Mouse (Mus musculus): ENCODE data around the gene Ubxn1. TPM values are rescaled to one million over a fixed set of nuclear protein-coding genes. Genes with fewer than 3 reads are reported as not detected.
"Not testable (repeated sequence)": the region's sequence is repeated elsewhere in the genome, so short reads cannot be mapped to it uniquely, and the experiment has no call there.

The Ubxn1 gene
- total RNA-seq (2014; fragmentation: Nextera tagmentation) = 101 and 102 TPM in 2 replicates
- 184 and 203 TPM in 2 replicates for total RNA-seq (2017)
- polyA plus RNA-seq (2012) = 233 and 309 TPM in 2 replicates

GRCm38 (mm10) chr19:8871267-8872186 lies at the start of gene Ubxn1:
Gene Ubxn1, plus strand, starts transcription at chr19:8871496.
- Histone ChIP-seq H3K36me3 (replicated peaks) (peaks cover 41% of the 10 kb centered on the region), H3K27me3 (ENCODE audit: insufficient read depth, low read length) (no peaks in the 10 kb centered on the region), H3K4me3 (ENCODE audit: low read depth, low read length) (peak within 1 kb of the TSS; percentile 99), H3K9me3 (replicated peaks) (no peaks in the 10 kb centered on the region), H3K4me1 (ENCODE audit: insufficient read depth, low read depth, low read length) (peaks cover 41% of the 10 kb centered on the region)
- ATAC-seq (ENCODE audit: extremely low read depth, insufficient number of reproducible peaks, low FRiP score, poor library complexity, severe bottlenecking) (peak; percentile 94), DNase-seq (ENCODE audit: low spot score) (peak; percentile 91)
- no peak for TF ChIP-seq GATA2 (IDR thresholded peaks at IDR 0.05; ENCODE audit: borderline replicate concordance, low read depth, low read length)
- TF ChIP-seq GATA1 (IDR thresholded peaks at IDR 0.05; ENCODE audit: borderline replicate concordance, low read length) = no peak
- TF ChIP-seq CTCF (IDR thresholded peaks at IDR 0.05; ENCODE audit: low read depth, low read length) = no peak
- no peak for TF ChIP-seq POLR2AphosphoS5 (IDR thresholded peaks at IDR 0.05; ENCODE audit: insufficient replicate concordance, low read depth, low read length)
- TF ChIP-seq TAL1 (conservative IDR thresholded peaks at IDR 0.05; ENCODE audit: low read depth, low read length) = no peak

GRCm38 (mm10) chr19:8822696-8823095 lies 48.6 kb upstream of the Ubxn1 start:
- Histone ChIP-seq H3K4me1 (ENCODE audit: insufficient read depth, low read depth, low read length) (peaks cover 29% of the 10 kb centered on the region), H3K9me3 (replicated peaks) (no peaks in the 10 kb centered on the region), H3K27me3 (ENCODE audit: insufficient read depth, low read length) (no peaks in the 10 kb centered on the region), H3K36me3 (replicated peaks) (peaks cover 60% of the 10 kb centered on the region), H3K4me3 (ENCODE audit: low read depth, low read length) (no peak overlapping the region; the same call in 1 of the 2 replicates)
- ATAC-seq (ENCODE audit: extremely low read depth, insufficient number of reproducible peaks, low FRiP score, poor library complexity, severe bottlenecking) = no peak
- DNase-seq (ENCODE audit: low spot score) = no peak
- no peak for TF ChIP-seq TAL1 (conservative IDR thresholded peaks at IDR 0.05; ENCODE audit: low read depth, low read length)

GRCm38 (mm10) chr19:8829660-8830059 lies 41.6 kb upstream of the Ubxn1 start, which contains the start of gene AC129217.1:
Gene AC129217.1, plus strand, starts transcription at chr19:8829773.
- DNase-seq (ENCODE audit: low spot score) (no peak), ATAC-seq (ENCODE audit: extremely low read depth, insufficient number of reproducible peaks, low FRiP score, poor library complexity, severe bottlenecking) (no peak)
- Histone ChIP-seq H3K9me3 (replicated peaks) (no peaks in the 10 kb centered on the region), H3K4me1 (ENCODE audit: insufficient read depth, low read depth, low read length) (peaks cover 17% of the 10 kb centered on the region), H3K36me3 (replicated peaks) (peaks cover 98% of the 10 kb centered on the region), H3K27me3 (ENCODE audit: insufficient read depth, low read length) (no peaks in the 10 kb centered on the region), H3K4me3 (ENCODE audit: low read depth, low read length) (no peak within 1 kb of the TSS)
- TF ChIP-seq TAL1 (conservative IDR thresholded peaks at IDR 0.05; ENCODE audit: low read depth, low read length) (no peak), GATA1 (IDR thresholded peaks at IDR 0.05; ENCODE audit: borderline replicate concordance, low read length) (no peak), POLR2AphosphoS5 (IDR thresholded peaks at IDR 0.05; ENCODE audit: insufficient replicate concordance, low read depth, low read length) (no peak), CTCF (IDR thresholded peaks at IDR 0.05; ENCODE audit: low read depth, low read length) (no peak), GATA2 (IDR thresholded peaks at IDR 0.05; ENCODE audit: borderline replicate concordance, low read depth, low read length) (no peak)

- Histone ChIP-seq H3K27me3 (ENCODE audit: insufficient read depth, low read length) (no peaks in the 10 kb centered on the region), H3K9me3 (replicated peaks) (no peaks in the 10 kb centered on the region), H3K4me1 (ENCODE audit: insufficient read depth, low read depth, low read length) (peaks cover 17% of the 10 kb centered on the region), H3K36me3 (replicated peaks) (peaks cover 99% of the 10 kb centered on the region), H3K4me3 (ENCODE audit: low read depth, low read length) (no peak overlapping the region)
- no peak for ATAC-seq (ENCODE audit: extremely low read depth, insufficient number of reproducible peaks, low FRiP score, poor library complexity, severe bottlenecking)
- no peak for TF ChIP-seq CTCF (IDR thresholded peaks at IDR 0.05; ENCODE audit: low read depth, low read length)
- TF ChIP-seq TAL1 (conservative IDR thresholded peaks at IDR 0.05; ENCODE audit: low read depth, low read length) = no peak
- TF ChIP-seq POLR2AphosphoS5 (IDR thresholded peaks at IDR 0.05; ENCODE audit: insufficient replicate concordance, low read depth, low read length) = no peak
- no peak for TF ChIP-seq GATA1 (IDR thresholded peaks at IDR 0.05; ENCODE audit: borderline replicate concordance, low read length)
- no peak for TF ChIP-seq GATA2 (IDR thresholded peaks at IDR 0.05; ENCODE audit: borderline replicate concordance, low read depth, low read length)
- DNase-seq (ENCODE audit: low spot score) = no peak
Observed at GRCm38 (mm10) chr19:8830664-8831063, 40.6 kb upstream of the Ubxn1 start.

GRCm38 (mm10) chr19:8831262-8831661 lies 40.0 kb upstream of the Ubxn1 start:
- TF ChIP-seq CTCF (IDR thresholded peaks at IDR 0.05; ENCODE audit: low read depth, low read length) (no peak), GATA1 (IDR thresholded peaks at IDR 0.05; ENCODE audit: borderline replicate concordance, low read length) (no peak), POLR2AphosphoS5 (IDR thresholded peaks at IDR 0.05; ENCODE audit: insufficient replicate concordance, low read depth, low read length) (no peak), TAL1 (conservative IDR thresholded peaks at IDR 0.05; ENCODE audit: low read depth, low read length) (no peak)
- no peak overlapping the region for H3K4me3 ChIP-seq (ENCODE audit: low read depth, low read length)
- ATAC-seq (ENCODE audit: extremely low read depth, insufficient number of reproducible peaks, low FRiP score, poor library complexity, severe bottlenecking) = no peak

GRCm38 (mm10) chr19:8832971-8833370 lies 38.3 kb upstream of the Ubxn1 start:
- ATAC-seq (ENCODE audit: extremely low read depth, insufficient number of reproducible peaks, low FRiP score, poor library complexity, severe bottlenecking) = no peak

More at GRCm38 (mm10) chr19:8831262-8831661, 40.0 kb upstream of the Ubxn1 start:
- no peaks in the 10 kb centered on the region for H3K9me3 ChIP-seq (replicated peaks)
- H3K4me1 ChIP-seq (ENCODE audit: insufficient read depth, low read depth, low read length) = peaks cover 17% of the 10 kb centered on the region
- no peaks in the 10 kb centered on the region for H3K27me3 ChIP-seq (ENCODE audit: insufficient read depth, low read length)
- peaks cover 99% of the 10 kb centered on the region for H3K36me3 ChIP-seq (replicated peaks)
- DNase-seq (ENCODE audit: low spot score) = no peak

GRCm38 (mm10) chr19:8836327-8836726 lies 35.0 kb upstream of the Ubxn1 start:
- not testable (repeated sequence) for H3K9me3 ChIP-seq (replicated peaks); H3K27me3 ChIP-seq (ENCODE audit: insufficient read depth, low read length); DNase-seq (ENCODE audit: low spot score); H3K4me1 ChIP-seq (ENCODE audit: insufficient read depth, low read depth, low read length); H3K4me3 ChIP-seq (ENCODE audit: low read depth, low read length); ATAC-seq (ENCODE audit: extremely low read depth, insufficient number of reproducible peaks, low FRiP score, poor library complexity, severe bottlenecking)
- H3K36me3 ChIP-seq (replicated peaks) = peaks cover 98% of the 10 kb centered on the region

More at GRCm38 (mm10) chr19:8832971-8833370, 38.3 kb upstream of the Ubxn1 start:
- TF ChIP-seq TAL1 (conservative IDR thresholded peaks at IDR 0.05; ENCODE audit: low read depth, low read length) (no peak), POLR2AphosphoS5 (IDR thresholded peaks at IDR 0.05; ENCODE audit: insufficient replicate concordance, low read depth, low read length) (no peak), CTCF (IDR thresholded peaks at IDR 0.05; ENCODE audit: low read depth, low read length) (no peak), GATA2 (IDR thresholded peaks at IDR 0.05; ENCODE audit: borderline replicate concordance, low read depth, low read length) (no peak), GATA1 (IDR thresholded peaks at IDR 0.05; ENCODE audit: borderline replicate concordance, low read length) (no peak)
- no peak overlapping the region for H3K4me3 ChIP-seq (ENCODE audit: low read depth, low read length)
- no peaks in the 10 kb centered on the region for H3K9me3 ChIP-seq (replicated peaks)
- H3K4me1 ChIP-seq (ENCODE audit: insufficient read depth, low read depth, low read length) = peaks cover 10% of the 10 kb centered on the region
- no peak for DNase-seq (ENCODE audit: low spot score)
- no peaks in the 10 kb centered on the region for H3K27me3 ChIP-seq (ENCODE audit: insufficient read depth, low read length)
- H3K36me3 ChIP-seq (replicated peaks) = peaks cover 99% of the 10 kb centered on the region
